Mouse (Mus musculus): ENCODE data around the gene Chp2.

GRCm38 (mm10) chr7:122229306-122229705 lies 10.0 kb downstream of the Chp2 start:
- no peak for TF ChIP-seq CTCF (IDR thresholded peaks at IDR 0.05; ENCODE audit: insufficient read depth, low read length)
- no peak for TF ChIP-seq POLR2A (IDR thresholded peaks at IDR 0.05; ENCODE audit: borderline replicate concordance, extremely low read depth, low read depth, low read length)
